In the genomic region with DNA sequence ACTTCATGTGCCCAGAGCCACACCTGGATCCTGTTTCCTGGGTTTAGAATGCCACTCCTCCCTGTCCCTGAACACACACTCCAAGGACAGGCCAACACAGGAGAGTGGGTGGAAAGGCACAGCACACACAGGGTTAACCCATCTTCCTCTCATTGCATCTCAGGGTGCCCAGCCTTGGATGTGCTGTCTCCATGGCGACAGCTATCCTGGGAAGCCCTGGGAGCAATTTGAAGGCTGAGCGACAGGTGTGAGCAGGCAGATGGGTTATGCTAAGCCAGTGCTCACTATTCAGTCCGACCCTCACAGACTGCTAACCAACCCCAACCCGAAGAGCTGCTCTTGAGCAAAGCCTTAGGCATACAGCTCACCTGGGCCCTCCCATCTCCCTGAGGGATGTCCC, we compare ENCODE assay signal across 16 mouse cellular contexts. TPM values are rescaled to one million over a fixed set of nuclear protein-coding genes. Genes with fewer than 3 reads are reported as not detected.
DNase-seq lines count a peak whose midpoint lies in the region; ATAC-seq lines count a peak whose summit lies in the region.
"Had no signal": no experiment of that assay in that cellular context is flagged by ENCODE, and none has a peak within 500 bp of the region (broad histone marks: within the 10 kb centered on the region; RNA-seq: fewer than 3 reads in every experiment).

No protein-coding gene starts in this region.

- 34% methylated on average over 4 of the region's 4 CpGs for WGBS in neural tube, embryonic 11.5 days
- WGBS in forebrain, embryonic 14.5 days, result 26% methylated on average over 4 of the region's 4 CpGs
- 9% methylated on average over 4 of the region's 4 CpGs for WGBS in hindbrain, embryonic 16.5 days
- 7% methylated on average over 4 of the region's 4 CpGs for WGBS in neural tube, embryonic 14.5 days

- H3K4me3 ChIP-seq in neural tube, embryonic 11.5 days (ENCODE audit: low read depth, low read length), result no peak overlapping the region
- H3K4me3 ChIP-seq in forebrain, embryonic 14.5 days (ENCODE audit: low read depth, low read length), result no peak overlapping the region
- H3K4me3 ChIP-seq in hindbrain, embryonic 16.5 days (ENCODE audit: low read length), result no peak overlapping the region
- H3K4me3 ChIP-seq in neural tube, embryonic 14.5 days (ENCODE audit: low read depth, low read length), result no peak overlapping the region
- H3K4me3 ChIP-seq: embryonic facial prominence, embryonic 15.5 days had no signal

- peak; percentile 46 for DNase-seq in neural tube, embryonic 11.5 days (ENCODE audit: low spot score)
- DNase-seq in neural tube, embryonic 10.5 days (ENCODE audit: extremely low spot score, low spot score), result no peak
- peak; percentile 84 for DNase-seq in forebrain, embryonic 14.5 days (ENCODE audit: low spot score)
- no peak for DNase-seq in cerebellum, adult 8-10 months
- DNase-seq: heart, postnatal 14 days; kidney, adult 11 months; kidney, postnatal 4 days; thymus, postnatal 36 days had no signal

- H3K36me3 ChIP-seq in neural tube, embryonic 11.5 days (ENCODE audit: control insufficient read depth, insufficient read depth, low read length), result no peaks in the 10 kb centered on the region
- H3K36me3 ChIP-seq in forebrain, embryonic 14.5 days (ENCODE audit: control insufficient read depth, insufficient read depth, low read length), result no peaks in the 10 kb centered on the region
- no peaks in the 10 kb centered on the region for H3K36me3 ChIP-seq in hindbrain, embryonic 16.5 days (ENCODE audit: control insufficient read depth, insufficient read depth, low read length)
- no peaks in the 10 kb centered on the region for H3K36me3 ChIP-seq in neural tube, embryonic 14.5 days (ENCODE audit: control insufficient read depth, insufficient read depth, low read length)
- H3K36me3 ChIP-seq: embryonic facial prominence, embryonic 15.5 days had no signal

- H3K9ac ChIP-seq in neural tube, embryonic 11.5 days (ENCODE audit: low read length), result no peak overlapping the region
- no peak overlapping the region for H3K9ac ChIP-seq in forebrain, embryonic 14.5 days (ENCODE audit: low read length)
- H3K9ac ChIP-seq in hindbrain, embryonic 16.5 days (ENCODE audit: low read depth, low read length), result no peak overlapping the region
- H3K9ac ChIP-seq in neural tube, embryonic 14.5 days (replicated peaks; ENCODE audit: low read depth, low read length), result no peak overlapping the region
- H3K9ac ChIP-seq: embryonic facial prominence, embryonic 15.5 days had no signal

- H3K9me3 ChIP-seq in neural tube, embryonic 11.5 days (ENCODE audit: control insufficient read depth, low read length), result no peaks in the 10 kb centered on the region
- no peaks in the 10 kb centered on the region for H3K9me3 ChIP-seq in forebrain, embryonic 14.5 days (replicated peaks; ENCODE audit: control insufficient read depth, low read length)
- no peaks in the 10 kb centered on the region for H3K9me3 ChIP-seq in hindbrain, embryonic 16.5 days (ENCODE audit: control insufficient read depth, low read length)
- no peaks in the 10 kb centered on the region for H3K9me3 ChIP-seq in neural tube, embryonic 14.5 days (ENCODE audit: control insufficient read depth, low read length)
- H3K9me3 ChIP-seq: embryonic facial prominence, embryonic 15.5 days had no signal

- H3K4me2 ChIP-seq in neural tube, embryonic 11.5 days (ENCODE audit: low read depth), result no peak overlapping the region
- peak overlapping the region; percentile 27 for H3K4me2 ChIP-seq in forebrain, embryonic 14.5 days (ENCODE audit: low read length)
- H3K4me2 ChIP-seq in hindbrain, embryonic 16.5 days (ENCODE audit: low read length), result peak overlapping the region; percentile 5
- H3K4me2 ChIP-seq in neural tube, embryonic 14.5 days (ENCODE audit: low read depth, low read length), result peak overlapping the region; percentile 12; the same call in 1 of the 2 replicates
- H3K4me2 ChIP-seq: embryonic facial prominence, embryonic 15.5 days; liver, embryonic 11.5 days had no signal

- 0 out of 2 replicates have a peak, but pooled peaks have one; percentile 39 for ATAC-seq in neural tube, embryonic 11.5 days (ENCODE audit: insufficient read depth, low FRiP score, low TSS enrichment)
- peak; percentile 77 for ATAC-seq in forebrain, embryonic 14.5 days
- ATAC-seq in hindbrain, embryonic 16.5 days, result peak; percentile 56
- ATAC-seq in neural tube, embryonic 14.5 days (ENCODE audit: low read depth), result peak; percentile 78
- ATAC-seq in erythroblast, adult 5-6 weeks (replicated peaks; ENCODE audit: low FRiP score, poor library complexity, severe bottlenecking), result no peak
- ATAC-seq: lung, postnatal 0 days had no signal

- H3K4me1 ChIP-seq in neural tube, embryonic 11.5 days (ENCODE audit: control insufficient read depth, insufficient read depth, low read length), result peaks cover 7% of the 10 kb centered on the region; the same call in 1 of the 2 replicates
- H3K4me1 ChIP-seq in forebrain, embryonic 14.5 days (ENCODE audit: control insufficient read depth, insufficient read depth, low read length), result peaks cover 31% of the 10 kb centered on the region
- peaks cover 43% of the 10 kb centered on the region for H3K4me1 ChIP-seq in hindbrain, embryonic 16.5 days (ENCODE audit: control insufficient read depth, insufficient read depth, low read depth, low read length)
- peaks cover 41% of the 10 kb centered on the region for H3K4me1 ChIP-seq in neural tube, embryonic 14.5 days (ENCODE audit: control insufficient read depth, insufficient read depth, low read length)

- H3K27ac ChIP-seq in neural tube, embryonic 11.5 days (ENCODE audit: low read depth, low read length), result no peak overlapping the region
- H3K27ac ChIP-seq in forebrain, embryonic 14.5 days (ENCODE audit: low read depth, low read length), result peak overlapping the region; percentile 77
- H3K27ac ChIP-seq in hindbrain, embryonic 16.5 days (ENCODE audit: low read depth, low read length), result peak overlapping the region; percentile 48
- peak overlapping the region; percentile 71 for H3K27ac ChIP-seq in neural tube, embryonic 14.5 days (ENCODE audit: low read depth, low read length)
- H3K27ac ChIP-seq: embryonic facial prominence, embryonic 15.5 days had no signal

- H3K27me3 ChIP-seq in neural tube, embryonic 11.5 days (ENCODE audit: control insufficient read depth, insufficient read depth, low read length), result peaks cover 22% of the 10 kb centered on the region
- 0 out of 2 replicates have a peak, but pooled peaks cover 5% of the 10 kb centered on the region for H3K27me3 ChIP-seq in forebrain, embryonic 14.5 days (replicated peaks; ENCODE audit: control insufficient read depth, insufficient read depth, low read length)
- no peaks in the 10 kb centered on the region for H3K27me3 ChIP-seq in hindbrain, embryonic 16.5 days (replicated peaks; ENCODE audit: control insufficient read depth, insufficient read depth, low read length)
- no peaks in the 10 kb centered on the region for H3K27me3 ChIP-seq in neural tube, embryonic 14.5 days (ENCODE audit: control insufficient read depth, insufficient read depth, low read length)

RNA-seq across cellular contexts. Expression of gene Tmem179, which starts 9.3 kb away (rescaled TPM):
- 5.8 and 8.4 TPM in 2 replicates for polyA plus RNA-seq in neural tube, embryonic 11.5 days (2014; fragmentation: Nextera tagmentation; extraction: Ambion mirVana)
- 40.0 and 49.0 TPM in 2 replicates for polyA plus RNA-seq in forebrain, embryonic 14.5 days (2014; fragmentation: Nextera tagmentation; extraction: Ambion mirVana)
- polyA plus RNA-seq in hindbrain, embryonic 16.5 days (2015; fragmentation: Nextera tagmentation; extraction: Ambion mirVana), result 92.7 and 96.1 TPM in 2 replicates
- polyA plus RNA-seq in neural tube, embryonic 14.5 days (2014; fragmentation: Nextera tagmentation; extraction: Ambion mirVana), result 52.3 and 63.3 TPM in 2 replicates
- total RNA-seq in erythroblast, adult 5-6 weeks (2015; ENCODE audit: low replicate concordance), result not detected in 2 replicates
- not detected in 2 replicates for total RNA-seq in erythroblast, adult 5-6 weeks (2017; ENCODE audit: low replicate concordance)
- total RNA-seq: CH12.LX; heart, adult 8-10 months; heart, postnatal 14 days had no signal
- polyA plus RNA-seq: lung, postnatal 0 days had no signal

RNA-seq across cellular contexts. Expression of gene A530016L24Rik, which starts 18.0 kb away (rescaled TPM):
- polyA plus RNA-seq in neural tube, embryonic 11.5 days (2014; fragmentation: Nextera tagmentation; extraction: Ambion mirVana), result 0.12 TPM in 1 of 2 replicates, not detected in the other
- polyA plus RNA-seq in forebrain, embryonic 14.5 days (2014; fragmentation: Nextera tagmentation; extraction: Ambion mirVana), result 0.09 and 0.12 TPM in 2 replicates
- polyA plus RNA-seq in hindbrain, embryonic 16.5 days (2015; fragmentation: Nextera tagmentation; extraction: Ambion mirVana), result 0.10 and 0.12 TPM in 2 replicates
- polyA plus RNA-seq in neural tube, embryonic 14.5 days (2014; fragmentation: Nextera tagmentation; extraction: Ambion mirVana), result 0.08 and 0.21 TPM in 2 replicates
- not detected in 2 replicates for total RNA-seq in erythroblast, adult 5-6 weeks (2015; ENCODE audit: low replicate concordance)
- total RNA-seq in erythroblast, adult 5-6 weeks (2017; ENCODE audit: low replicate concordance), result not detected in 2 replicates
- total RNA-seq: CH12.LX had no signal

Comparison
In these comparisons a context has a peak if more than half of its experiments do, and no peak if none do; other contexts are left out.
1. DNase-seq: peak in neural tube, embryonic 11.5 days (single experiment) and forebrain, embryonic 14.5 days (single experiment); none in neural tube, embryonic 10.5 days (single experiment) and cerebellum, adult 8-10 months (single experiment).